Mouse (Mus musculus) cerebellum, adult 11 months (tissue): Measurements from ENCODE around the gene Ttbk1.

Experiments
- DNase-seq: peaks from one replicate; pipeline ENCODE4 v3.0.0; 2022

The Ttbk1 gene

DNA sequence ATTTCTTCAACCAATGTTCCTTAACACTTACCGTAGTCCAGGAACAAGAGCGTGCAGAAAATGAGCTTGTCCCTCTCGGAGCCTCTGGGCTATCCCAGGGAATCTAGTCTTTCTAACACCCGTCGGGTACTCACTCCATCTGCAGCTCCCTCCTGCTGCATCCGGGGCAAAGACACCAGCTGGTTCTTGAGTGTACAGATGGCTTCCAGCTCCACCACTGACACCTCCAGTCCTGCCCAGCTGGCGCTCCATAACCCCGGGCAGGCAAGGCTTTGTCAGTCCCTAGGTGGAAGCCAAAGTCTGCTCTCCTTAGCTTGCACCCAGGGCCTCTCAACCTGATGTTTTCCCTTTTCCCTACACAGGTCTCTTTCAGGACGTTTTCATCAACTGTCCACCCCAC is 19.6 kb downstream of the Ttbk1 start:
- peak; percentile 62 for DNase-seq

DNA sequence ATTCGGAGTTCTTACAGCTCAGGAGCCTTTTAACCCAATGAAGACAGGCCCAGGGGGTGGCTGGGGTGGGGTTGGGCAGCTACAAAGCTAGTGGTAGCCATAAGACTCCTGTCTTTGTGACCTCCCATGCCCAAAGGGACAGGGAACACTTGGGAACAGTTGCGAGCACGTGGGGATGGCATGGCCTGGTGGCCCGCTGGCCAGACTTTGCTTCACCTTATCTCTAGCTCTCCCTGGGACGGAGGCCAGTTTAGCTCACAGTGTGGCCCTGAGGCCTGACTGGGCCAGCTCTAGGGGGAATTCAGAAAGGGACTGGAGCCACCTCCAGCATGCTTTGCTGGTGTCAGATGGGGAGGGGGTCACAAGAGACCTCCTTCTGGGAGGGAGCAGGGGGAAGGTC is 25.2 kb downstream of the Ttbk1 start:
- no peak for DNase-seq

DNA sequence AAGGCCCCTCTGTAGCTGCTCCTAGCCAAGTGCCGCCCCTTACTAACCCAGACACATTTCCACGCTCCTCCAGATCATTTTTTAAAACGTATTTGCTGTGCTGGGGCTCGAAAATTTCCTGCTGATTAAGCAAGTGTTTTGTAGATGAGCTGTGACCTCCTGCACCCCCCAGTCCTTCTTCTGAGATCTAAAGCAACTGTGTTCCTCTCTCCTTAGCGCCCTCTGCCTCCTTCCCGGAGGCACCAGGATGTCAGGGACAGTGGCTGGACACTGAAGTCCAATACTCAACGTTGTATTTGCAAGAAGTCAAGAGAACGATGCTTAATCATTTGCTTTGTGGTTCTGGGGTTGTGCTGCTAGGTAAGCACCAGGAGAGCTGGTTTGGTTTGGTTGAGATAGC is 26.1 kb downstream of the Ttbk1 start:
- DNase-seq: no peak

DNA sequence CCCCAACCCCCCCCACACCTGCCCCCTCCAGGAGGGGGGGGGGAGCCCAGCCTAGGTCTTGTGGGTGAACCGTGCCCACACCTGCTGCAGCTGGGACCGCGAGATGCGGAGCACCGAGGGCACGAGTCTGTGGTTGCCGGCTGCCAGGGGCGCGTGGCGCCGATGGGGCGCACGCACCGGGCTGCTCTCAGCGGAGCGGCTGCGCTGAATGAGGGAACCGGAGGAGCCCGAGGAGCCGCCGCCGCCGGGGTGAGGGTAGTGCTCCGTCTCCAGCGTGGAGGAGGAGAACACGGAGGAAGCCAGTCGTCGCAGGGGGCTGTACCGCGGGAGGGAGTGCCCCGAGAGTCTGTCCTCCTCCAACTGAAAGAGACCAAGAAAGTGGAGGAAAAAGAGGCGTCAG is 26.8 kb downstream of the Ttbk1 start:
- no peak for DNase-seq

DNA sequence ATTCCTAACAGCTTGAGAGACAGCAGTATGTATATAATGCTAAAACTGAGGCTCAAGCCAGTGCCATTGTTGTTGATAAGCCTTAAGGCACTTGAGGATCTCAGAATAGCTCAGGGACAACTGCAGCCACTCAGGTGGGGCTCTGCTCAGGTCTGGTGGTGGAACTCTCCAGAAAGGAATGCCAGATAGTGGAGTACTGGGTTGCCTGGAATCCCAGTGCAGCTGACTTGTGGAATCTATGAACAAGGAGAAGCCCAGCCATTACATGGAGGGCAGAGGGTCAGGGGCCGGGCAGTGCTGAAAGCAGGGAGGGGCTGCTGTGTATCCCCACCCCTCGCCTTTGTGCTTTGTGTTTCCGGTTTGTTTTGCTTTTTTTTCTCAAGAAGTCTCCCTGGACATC is 29.0 kb downstream of the Ttbk1 start:
- no peak for DNase-seq

DNA sequence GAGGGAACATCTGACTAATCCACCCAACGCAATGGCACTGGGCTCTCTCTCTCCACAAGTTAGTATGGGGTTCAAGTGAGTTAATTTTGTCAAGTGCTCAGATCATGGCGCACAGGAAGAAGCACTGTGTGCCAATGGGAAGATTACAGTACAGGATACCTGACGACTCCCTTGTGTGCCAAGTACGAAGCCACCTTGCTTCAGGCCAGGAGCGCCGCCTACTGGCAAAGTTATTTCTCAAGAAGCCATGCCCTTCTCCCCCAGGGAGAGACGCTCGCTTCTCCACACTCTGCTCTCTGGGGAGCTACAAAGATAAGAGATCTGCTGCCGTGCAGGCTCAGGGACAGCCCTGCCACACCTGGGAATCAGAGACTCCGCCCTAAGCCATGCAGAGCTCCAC is 29.7 kb downstream of the Ttbk1 start:
- no peak for DNase-seq

DNA sequence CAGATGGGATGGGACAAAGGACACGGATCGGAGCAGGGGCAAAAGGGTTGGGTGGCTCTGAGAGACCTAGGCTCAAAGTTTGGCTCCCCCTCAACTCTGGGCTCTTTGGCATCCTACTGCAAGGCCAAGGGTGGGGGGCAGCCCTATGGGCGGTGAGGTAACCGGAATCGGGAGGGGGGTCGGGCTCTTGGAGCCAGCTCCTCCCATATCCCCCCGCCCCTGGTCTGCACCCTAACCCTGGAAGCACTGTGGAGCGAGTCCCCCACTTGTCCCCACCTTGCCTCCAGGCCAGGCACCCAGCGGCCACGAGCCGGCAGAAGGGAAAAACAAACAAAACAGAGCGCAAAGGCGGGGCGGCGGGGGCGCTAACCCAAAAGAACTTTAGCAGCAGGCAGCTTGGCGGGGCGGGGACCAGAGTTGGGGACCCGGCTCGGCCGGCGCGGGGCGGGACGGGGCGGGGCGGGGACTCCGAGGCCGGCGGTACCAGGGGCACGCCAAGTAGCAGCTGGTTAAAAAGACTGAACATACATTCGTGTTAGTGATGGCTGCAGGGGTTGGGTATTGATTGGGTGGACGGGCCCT is 32.3 kb downstream of the Ttbk1 start:
- DNase-seq: no peak

DNA sequence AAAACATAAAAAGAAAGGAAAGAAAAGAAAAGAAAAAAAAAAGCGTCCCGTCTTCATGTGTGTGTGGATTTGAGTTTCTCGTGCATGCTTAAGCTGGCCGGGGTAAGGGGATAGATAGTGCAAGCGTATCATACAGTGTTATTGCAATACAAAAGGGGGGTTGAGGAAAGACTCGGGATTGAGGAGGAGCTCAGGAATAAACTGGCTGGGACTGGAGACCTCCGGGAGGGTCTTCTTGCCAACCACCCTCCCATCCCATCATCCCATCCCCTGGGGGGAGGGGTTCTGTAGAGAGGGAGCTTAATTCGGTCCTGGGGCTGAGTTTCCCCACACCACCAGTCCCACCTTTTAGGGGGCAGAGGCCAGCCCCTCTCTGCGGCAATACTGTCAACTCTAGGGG is 32.9 kb downstream of the Ttbk1 start:
- no peak for DNase-seq

DNA sequence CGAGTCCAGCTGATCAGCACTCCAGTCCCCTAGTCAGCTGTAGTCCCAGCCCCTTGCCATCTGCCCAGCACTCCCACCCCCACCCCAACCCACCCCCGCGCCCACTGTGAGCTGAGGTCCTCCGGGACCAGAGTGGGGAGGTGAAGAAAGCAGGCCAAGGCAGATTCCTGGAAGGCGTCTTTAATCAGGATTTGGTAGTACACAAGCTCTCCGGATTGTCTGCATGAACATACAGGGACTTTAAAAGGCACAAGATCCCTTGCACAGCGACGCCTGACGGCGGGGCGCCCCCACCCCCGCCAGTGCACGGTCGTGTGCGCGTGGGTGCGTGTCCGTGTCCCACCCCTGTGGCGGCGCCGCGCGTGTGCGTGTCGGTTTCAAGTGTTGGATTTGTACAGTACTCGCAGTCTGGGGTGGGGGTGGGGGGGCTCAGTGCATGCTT is 33.5 kb downstream of the Ttbk1 start:
- DNase-seq: no peak

DNA sequence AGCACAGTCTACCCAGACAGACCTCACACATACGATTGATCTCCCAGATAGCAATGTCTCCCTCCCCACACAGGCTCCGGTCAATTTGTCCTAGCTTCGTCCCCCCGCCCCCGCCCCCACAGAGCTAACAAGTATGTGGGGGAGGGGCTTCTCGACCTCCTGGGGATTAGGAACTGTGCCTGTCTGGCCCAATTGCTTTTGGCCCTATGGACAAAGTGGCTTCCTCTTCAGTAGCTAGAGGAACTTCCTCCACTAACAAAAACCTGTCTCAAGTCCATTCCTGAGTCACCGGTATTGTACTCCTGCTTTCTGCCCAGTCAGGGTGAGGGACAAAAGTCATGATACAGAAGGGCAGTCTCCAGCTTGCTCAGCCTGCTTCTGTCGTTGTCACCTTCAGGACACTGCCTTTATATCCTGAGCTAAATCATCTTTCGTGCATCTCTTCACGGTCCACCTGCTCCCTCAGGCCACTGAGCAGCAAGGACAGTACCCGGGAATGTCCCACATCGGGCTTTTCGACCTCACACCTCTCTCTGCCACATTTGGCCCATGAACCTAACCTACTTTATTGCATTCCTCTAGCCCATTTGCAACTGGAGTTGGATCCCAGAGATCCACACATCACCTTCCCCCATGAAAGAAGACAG is 34.0 kb downstream of the Ttbk1 start:
- no peak for DNase-seq

DNA sequence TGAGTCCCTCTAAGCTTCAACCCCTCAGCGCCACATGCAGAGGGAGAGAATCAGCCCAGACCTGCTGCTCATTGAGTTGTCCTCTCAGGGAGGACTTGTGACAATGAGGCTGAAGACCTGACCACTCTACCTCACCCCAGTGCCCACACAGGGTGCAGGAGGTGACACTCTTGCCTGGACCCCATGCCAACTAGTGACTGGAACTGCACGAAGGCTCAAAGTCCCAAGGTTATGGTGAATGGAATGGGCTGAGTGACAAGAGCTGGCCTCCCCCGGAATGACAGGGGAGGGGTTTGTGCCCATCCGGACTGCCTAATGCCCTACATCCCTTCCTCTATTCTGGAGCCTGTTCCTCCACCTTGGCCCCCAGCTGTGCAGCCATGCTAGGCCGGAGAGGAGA is 34.8 kb downstream of the Ttbk1 start:
- DNase-seq: no peak

DNA sequence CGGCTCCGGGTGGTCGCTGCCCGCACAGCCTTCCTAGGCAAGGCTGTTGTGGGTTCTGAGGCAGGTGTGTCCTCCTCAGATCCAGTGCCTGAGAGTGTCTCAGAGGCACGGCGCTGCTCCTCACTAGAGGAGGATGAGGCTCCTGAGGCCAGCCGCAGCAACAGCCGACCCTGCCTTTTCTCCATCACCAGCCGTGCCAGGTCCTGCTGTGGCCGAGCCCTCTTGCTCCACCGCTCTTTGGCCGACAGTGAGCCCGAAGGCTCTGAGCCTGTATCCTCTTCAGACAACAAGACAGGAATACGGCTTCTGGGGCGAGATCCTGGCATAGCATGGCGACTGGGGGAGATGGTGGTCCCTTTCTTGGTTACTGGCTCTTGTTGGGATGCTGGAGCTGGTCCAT is 41.2 kb downstream of the Ttbk1 start:
- no peak for DNase-seq

DNA sequence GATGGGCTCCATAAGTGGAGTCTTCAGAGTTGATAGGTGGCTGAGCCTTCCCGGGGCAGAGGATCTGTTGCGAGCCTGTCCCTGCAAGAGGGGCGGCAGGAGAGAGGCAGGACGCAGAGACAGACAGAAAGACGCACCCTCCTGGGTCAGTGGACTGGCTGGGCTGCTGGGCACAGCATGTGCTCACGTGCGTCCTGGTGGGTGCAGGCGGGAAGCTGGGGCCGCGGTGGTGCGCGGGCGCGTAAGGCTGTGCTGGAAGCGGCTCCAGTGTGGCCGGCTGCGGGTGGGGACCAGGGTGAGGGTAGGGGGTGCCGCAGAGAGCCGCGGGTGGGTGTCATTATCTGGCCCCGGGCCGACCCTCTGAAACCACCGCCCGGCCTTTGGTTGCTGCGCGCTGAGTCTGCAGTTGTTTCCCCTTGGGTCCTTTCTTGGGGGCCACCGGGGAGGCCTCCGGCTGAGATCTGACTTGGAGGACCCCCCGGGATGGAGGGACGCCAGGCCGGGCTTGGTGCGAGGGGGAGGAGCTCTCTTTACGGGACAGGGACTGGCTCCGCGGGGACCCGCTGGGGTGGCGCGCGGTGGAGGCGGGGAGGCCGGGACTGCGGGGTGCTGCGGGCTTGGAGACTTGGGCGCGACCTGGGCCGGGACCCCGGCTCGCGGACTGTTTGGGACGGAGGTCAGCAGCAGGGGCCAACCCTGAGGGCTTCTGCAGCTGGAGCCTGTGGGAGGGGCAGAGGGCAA is 42.5 kb downstream of the Ttbk1 start:
- no peak for DNase-seq

DNA sequence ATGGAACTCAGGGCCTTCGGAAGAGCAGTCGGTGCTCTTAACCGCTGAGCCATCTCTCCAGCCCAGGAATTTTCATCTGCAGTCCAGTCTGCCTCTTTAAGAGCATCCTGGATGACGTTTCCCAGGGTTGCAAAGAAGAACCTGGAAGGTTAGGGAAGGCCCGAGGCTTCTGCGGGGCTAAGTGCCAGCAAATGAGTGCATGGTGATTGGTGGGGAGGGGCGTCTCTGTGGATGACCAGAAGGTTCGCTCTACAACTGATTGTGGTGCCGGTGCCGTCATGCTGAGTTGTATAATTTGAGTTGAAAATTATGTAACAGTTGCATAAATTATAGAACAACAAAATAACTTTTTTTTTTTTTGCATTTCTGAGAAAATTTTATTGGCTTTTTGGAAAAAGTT is 48.3 kb downstream of the Ttbk1 start:
- DNase-seq: no peak

DNA sequence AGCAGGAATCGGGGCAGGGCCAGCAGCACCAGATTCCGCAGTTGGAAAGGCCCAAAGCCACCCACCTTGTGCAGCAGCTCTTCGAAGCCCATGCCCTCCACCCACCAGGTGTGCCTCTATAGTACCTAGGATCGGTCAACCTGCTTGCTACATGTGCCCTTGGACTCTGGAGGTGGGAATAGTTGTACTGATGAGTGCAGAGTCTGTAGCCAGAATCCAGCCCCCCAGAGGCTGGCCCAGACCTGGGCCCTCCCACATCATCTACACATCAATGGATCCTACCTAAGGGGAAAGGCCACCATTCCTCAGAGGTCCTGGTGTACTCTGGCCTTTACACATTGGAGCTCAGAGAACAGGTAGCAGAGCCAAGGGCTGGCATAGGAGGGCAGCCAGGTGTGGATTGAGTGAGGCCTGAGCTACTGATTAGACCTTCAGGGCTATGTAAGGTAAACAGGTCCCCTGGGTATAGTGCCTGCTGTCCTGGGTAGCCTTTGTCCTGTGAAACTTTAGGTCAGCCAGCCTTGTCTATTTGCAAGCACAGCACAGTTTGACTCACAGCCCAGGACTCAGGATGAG is 49.1 kb downstream of the Ttbk1 start, which contains the start of gene Slc22a7:
Gene Slc22a7 (minus strand): TSS at position 160 of the 576 bp plus-strand sequence.
- no peak for DNase-seq

DNA sequence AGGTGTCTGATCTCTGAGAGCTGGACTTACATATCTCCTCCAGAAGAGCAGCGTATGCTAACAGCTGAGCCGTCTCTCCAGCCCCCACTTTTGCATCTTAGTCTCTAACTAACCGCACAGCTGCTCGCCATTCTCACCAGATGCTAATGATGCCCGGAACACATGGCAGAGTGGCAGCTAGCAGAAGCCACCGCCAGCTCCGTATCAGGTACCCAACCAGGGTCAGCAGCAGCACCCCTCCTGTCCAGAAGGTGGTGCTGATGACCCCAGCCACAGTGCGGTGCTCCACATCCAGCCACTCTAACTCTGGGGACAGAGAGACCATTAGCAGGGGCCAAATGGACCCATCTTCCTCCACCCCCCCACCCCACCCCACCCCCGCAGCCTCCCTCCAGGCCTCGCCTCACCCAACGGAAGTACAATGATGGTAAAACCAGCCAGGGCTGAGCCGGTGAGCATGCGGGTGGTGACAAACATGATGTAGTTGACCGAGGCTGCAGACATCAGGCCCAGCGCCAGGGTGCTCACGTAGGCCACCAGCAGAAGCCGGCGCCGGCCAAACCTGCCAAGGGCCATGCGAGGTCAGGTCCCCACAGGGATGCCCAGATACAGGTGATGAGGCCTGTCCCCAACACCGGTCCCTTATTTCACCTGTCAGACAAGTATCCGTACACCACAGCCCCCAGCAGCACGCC is 50.7 kb downstream of the Ttbk1 start:
- DNase-seq: peak; percentile 42

DNA sequence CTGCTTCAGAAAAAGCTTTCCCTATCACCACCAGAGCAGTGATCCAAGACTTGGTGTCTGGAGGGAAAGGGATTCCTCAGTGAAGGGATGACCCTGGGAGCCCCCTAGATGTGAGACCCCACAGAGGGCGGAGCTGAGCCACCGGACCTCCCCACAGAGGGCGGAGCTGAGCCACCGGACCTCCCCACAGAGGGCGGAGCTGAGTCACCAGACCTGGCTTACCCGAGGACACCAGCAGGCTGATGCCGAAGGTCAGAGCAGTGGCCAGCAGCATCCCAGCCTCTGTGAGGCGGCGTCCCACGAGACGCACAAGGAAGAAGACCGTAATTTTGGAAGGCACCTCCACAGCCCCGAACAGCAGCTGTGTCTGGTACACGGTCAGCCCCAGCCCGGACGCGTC is 53.8 kb downstream of the Ttbk1 start:
- DNase-seq: no peak

DNA sequence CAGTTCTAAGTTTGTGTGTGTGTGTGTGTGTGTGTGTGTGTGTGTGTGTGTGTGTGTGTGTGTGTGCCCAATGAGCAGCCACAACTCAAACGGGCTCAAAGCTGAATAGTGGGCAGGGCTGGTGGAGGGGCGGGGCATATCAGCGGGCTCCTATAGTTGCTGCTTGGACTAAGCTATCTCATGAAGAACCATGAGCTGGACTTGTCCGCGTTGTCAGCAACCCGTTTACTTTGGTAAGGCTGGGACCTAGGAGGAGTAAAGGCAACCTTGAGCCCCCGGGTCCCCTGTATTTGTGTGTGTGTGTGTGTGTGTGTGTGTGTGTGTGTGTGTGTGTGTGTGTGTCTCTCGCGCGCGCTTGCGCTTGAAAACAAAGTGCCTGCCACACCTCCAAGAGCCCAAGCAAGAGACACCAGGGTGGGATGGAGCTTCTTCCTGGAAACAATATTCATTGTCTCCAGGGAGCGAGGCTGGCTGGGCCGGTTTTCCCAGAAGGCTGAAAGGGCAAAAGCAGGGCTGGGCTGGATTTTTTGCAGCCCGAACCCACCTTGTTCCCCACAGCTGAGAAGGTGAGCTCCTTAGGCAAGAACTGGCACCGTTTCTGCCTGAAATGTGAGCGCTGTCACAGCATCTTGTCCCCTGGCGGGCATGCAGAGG is 58.6 kb downstream of the Ttbk1 start, which contains the start of gene Crip3:
Gene Crip3 (plus strand): TSS at position 166 of the 654 bp plus-strand sequence.
- no peak for DNase-seq

DNA sequence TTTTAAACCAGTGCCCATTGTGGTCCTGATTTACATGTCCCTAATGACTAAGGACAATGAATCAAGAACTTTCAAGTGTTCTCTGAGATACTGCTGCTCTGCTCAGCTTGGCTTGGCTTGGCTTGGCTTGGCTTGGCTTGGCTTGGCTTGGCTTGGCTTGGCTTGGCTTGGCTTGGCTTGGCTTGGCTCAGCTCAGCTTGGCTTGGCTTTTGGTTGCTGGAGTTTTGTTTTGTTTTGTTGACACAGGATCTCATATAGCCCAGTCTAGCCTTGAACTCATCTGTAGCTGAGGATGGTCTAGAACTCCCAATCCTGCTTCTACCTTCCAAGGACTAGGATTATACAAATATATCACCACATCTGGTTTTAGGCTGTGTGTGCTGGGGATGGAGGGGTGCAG is 61.0 kb downstream of the Ttbk1 start:
- DNase-seq: no peak

DNA sequence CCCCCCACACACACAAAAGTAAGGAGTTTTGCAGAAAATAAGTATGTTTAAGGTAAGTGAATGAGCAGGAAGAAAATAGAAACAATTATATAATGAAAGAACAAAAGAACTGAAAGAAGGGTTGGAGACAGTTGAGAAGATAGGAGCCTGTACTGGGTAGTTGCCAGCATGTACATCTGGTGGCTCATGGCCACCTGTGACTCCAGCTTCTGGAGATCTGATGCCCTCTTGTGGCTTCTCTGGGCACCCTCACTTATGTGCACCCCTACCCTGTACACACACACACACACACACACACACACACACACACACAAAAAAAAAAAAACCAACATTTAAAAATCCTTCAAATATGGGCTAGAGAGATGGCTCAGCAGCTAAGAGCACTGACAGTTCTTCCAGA is 67.8 kb downstream of the Ttbk1 start:
- DNase-seq: no peak

DNA sequence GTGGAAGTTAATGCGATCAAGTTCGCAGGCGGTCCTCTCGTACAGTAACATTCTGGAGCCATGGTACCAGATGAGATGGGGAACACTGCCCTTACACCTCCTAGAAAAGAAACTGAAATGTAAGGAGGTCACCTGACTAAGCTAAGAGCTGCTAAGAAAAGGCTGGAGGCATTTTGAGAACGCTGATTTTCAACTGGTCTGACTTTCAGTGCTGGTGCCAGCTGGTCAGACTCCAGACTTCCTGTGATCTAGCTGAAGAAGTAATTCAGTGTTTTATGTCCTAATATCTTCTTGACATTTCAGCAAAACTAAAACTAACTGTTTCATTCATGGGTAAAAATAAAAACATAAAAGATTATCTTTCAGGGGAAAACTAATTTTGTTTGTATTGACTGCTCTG is 68.8 kb downstream of the Ttbk1 start:
- DNase-seq: no peak

DNA sequence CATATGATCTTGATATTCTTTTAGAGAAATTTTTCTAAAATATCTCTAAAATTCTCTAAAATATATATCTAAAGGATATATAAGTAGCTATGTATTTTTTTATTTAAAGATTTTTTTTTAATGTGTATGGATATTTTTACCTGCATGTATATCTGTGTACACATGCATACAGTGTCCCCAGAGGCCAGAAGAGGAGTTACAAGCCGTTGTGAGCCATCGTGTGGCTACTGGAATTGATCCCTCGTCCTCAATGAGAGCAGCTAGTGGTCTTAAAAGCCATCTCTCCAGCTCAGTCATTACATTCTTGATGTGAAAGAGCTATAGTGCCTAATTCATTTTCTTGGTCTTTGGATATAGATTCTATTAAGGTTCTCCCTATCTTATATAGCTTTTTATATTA is 79.0 kb downstream of the Ttbk1 start:
- no peak for DNase-seq

DNA sequence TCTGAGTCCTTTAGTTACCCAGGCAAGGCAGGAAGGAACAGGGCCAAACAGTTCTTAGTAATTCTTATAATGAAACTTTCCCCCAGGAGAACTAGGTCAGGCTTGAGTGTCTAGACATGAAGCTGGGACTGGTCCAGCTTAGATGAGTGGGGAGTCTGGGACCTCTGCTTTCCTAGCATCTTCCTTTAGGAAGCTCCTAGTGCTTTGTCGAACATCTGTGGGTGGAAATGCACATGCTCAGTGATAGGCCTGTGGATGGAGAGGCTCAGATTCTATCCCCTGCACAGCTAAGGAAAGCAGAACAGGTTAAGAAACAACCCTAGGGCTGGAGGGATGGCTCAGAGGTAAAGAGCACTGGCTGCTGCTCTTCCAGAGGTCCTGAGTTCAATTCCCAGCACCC is 92.8 kb downstream of the Ttbk1 start:
- DNase-seq: no peak
